Mouse (Mus musculus) right cerebral cortex, postnatal 10 days (tissue): ENCODE data around the gene Anp32e.
"Not testable (repeated sequence)": the region's sequence is repeated elsewhere in the genome, so short reads cannot be mapped to it uniquely, and the experiment has no call there.

Experiments
- DNase-seq, 2 experiments: peaks; one replicate each; pipeline ENCODE4 v3.0.0; 2021; ENCODE audit warnings: low spot score in 2 of 2

Anp32e gene

DNA sequence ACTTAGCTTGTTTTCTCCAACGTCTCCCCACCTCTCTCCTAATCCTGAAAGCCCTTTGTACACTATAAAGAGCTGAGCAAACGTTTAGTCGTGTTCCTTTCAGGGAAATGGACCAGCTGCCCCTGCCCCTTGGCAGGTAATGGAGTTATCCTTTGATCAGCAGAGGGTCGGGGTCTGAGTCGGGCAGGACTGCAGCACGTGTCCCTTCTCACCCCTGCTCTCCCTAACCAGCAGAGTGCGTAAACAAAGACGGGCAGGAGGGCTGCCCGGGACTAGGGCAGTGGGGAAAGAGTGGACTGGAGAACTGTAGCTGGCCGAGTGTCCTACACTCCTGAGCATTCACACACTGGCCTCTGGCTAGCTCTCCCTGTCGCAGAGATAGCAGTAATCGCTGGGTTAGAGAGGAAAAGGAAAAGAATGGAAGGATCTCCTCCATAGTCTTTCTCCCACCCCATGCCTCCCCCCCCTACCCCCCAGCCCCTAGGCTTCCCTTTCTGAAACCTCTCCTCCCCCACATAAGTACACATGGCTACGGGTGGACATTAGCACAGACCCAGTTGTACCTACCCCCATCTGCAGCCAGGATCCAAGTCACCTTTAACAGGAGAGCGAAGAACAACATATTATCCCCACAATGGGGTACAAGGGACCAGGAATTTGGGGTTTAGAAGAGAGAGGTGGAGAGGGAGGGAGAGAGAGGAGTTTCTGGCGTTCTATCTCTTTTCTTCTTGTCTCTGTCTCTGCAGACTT lies 25.1 kb upstream of the Anp32e start:
- no peak for DNase-seq

DNA sequence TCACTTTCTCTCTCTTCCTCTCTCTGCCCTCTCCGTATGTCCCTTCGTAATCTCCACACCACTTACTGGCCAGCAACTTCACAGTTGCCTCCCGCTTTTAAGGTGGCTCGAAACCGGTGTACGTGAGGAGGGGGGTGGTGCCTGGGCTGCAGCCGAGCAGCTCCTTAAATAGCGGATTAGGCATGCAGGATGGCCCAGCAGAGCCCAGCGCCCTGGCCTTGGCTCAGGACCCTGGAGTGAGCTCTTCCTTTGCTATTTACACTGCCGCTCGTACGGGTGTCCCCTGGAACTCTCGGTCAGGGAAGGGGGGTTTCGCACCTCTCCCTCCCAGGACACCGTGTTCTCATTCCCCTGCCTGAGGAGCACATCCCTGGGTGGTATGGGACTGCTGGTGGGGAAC lies 24.5 kb upstream of the Anp32e start, which contains the start of gene Car14:
Gene Car14 (minus strand): TSS at position 124 of the 400 bp plus-strand sequence.
- no peak for DNase-seq

GRCm38 (mm10) chr3:95905146-95905939 lies 23.7 kb upstream of the Anp32e start:
- no peak for DNase-seq

- DNase-seq, result peak in 1 of 2 experiments; percentile 63
These were observed 23.0 kb upstream of the Anp32e start for GRCm38 (mm10) chr3:95905940-95906492.

- peak in 1 of 2 experiments; percentile 56 for DNase-seq
These were observed 22.2 kb upstream of the Anp32e start for GRCm38 (mm10) chr3:95906860-95907259.

DNA sequence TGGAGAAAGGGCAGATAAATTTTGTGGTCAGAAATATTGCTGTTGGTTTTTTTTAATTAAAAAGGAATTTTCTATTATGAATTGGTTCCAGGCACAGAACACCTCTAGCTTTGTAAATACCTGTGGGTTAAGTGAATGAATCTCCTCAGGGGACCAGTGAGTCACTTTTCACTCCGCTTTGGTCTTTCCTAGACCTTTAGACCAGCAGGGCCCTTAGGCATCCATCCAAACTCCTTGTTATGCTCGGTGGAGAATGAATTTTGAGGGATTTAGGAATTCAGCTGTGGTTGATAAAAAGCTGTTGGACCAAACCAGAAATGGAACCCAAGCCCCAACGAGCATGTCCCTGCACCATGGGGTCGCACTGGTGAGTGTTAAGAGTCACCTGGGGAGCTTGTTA lies 21.4 kb upstream of the Anp32e start:
- DNase-seq, result no peak

- no peak for DNase-seq
These were observed 14.3 kb upstream of the Anp32e start for GRCm38 (mm10) chr3:95914706-95915105.

GRCm38 (mm10) chr3:95916760-95917159 lies 12.3 kb upstream of the Anp32e start:
- no peak for DNase-seq

DNA sequence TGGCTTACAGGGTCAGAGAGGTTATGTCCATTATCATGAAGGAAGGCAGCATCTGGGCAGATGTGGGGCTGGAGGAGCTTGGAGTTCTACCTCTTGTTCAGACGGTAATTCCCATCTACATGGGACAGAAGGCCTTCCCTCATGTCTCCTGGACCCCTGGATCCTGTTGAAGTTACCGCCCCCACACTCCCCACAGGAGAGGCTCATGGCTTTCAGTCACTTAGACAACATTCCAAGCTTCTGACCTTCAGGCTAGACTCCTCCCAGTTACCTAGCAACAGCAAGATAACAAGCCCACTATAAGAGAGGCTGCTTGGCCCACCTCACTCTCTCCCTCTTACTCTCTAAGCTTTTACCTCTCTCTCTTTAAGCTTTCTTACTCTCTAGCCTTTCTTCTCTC lies 8.5 kb upstream of the Anp32e start:
- not testable (repeated sequence) for DNase-seq

DNA sequence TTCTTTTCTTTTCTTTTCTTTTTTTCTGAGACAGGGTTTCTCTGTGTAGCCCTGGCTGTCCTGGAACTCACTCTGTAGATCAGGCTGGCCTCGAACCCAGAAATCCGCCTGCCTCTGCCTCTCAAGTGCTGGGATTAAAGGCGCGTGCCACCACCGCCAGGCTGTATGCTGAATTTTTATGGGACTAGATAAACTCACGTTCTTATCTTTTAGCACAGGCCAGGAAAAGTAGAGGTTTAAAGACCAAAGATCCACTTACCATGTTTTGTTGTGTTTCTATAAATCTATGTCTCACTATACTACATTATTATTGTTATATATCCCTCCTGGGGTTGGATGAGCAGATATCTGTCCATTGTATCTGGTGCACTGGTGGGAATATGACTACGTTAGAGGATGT lies 5.6 kb upstream of the Anp32e start:
- not testable (repeated sequence) for DNase-seq

DNA sequence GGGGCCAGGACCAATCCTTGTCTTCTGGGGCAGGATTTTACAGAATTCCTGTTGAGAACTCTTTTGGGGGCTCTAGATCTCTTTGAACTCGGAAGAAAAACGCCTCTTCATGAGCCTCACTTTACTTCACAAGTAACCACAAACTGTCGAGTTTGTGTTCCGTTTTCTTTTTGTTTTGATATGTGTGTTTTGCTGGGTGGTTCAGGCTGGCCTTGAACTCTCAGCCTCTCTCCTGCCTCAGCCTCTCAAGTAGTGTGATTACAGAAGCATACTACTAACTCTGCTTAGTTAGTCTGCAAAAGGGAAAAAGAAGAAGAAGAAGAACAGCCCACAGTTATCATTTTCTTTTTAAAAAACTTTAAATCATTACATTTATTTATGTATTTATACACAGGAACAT lies 4.9 kb upstream of the Anp32e start:
- no peak for DNase-seq

DNA sequence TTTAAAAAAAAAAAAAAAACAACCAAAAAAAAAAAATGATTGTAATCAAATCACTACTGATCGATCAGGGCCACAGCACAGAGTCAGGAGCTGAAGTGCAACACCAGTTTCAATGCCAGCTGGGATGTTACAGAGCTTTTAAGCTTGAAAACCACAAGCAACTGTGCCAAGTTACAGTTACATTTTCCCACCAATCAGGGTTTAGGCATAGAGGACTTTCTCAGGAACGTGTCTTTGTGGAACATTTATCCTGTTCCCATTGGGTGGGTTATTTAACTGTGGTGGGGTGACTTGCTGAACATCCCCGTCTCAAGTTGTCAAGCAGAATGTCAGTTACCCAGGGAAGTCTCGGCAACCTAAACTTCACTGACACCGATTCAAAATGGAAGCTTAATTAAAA lies 4.0 kb upstream of the Anp32e start:
- no peak for DNase-seq

- no peak for DNase-seq
These were observed 787 bp upstream of the Anp32e start for GRCm38 (mm10) chr3:95928261-95928657.

DNA sequence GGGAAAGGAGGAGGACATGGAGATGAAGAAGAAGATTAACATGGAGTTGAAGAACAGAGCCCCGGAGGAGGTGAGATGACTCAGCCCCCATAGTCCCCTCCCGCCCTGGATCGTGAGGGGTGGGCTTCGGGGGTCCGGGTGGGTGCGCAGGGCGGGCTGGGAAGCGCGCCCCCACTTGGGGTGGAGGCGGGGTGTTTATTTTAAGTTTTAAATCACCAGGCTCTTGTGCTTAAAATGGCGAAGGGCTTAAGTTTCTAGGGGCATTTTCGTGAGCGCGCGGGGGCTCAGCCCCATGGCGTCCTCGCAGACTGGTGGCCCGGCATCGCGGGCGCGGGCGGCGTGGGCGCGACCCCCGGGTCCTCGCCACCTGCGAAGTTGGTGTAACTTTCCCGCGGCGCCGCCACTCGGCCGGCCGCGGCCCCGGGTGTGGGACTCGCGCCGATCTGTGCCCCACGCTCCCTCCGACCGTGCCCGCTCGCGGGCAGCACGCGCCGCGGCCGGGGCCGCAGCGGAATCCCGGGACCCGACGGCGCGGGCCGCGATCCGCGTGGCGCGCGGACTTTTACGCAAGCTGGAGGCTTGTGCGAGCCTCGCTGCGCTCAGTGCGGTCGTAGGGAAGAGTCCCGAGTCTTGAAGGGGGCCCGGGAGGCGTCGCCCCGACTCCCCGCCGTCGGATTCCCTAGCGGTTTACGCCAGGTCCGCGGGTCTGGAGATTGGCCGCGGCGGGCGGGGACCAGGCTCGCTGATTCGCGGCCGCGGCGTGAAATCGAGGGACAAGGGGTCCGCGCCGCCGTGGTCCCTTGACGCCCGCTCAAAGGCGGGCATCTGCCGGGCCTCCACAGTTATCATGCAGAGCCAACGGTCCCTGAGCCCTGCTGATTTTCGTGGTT lies 780 bp downstream of the Anp32e start:
- DNase-seq, result peak; percentile 44 to 48

DNA sequence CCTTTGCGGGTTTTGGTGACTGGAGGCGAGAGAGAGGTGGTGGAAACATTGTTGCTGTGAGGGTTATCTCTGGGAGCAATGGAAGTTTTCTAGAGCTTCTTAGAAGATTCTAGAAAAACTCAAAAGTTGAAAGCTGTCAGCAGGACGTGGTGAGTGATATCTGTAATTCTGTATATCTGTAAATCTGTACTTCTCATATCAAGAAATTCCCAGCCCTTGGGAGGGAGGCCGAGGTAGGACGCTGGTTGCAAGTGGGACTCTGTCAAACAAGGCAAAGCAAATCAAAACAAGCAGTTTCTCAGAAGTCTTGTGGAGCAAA lies 1.4 kb downstream of the Anp32e start:
- no peak for DNase-seq

- DNase-seq, result no peak
These were observed 2.4 kb downstream of the Anp32e start for GRCm38 (mm10) chr3:95931471-95931870.

GRCm38 (mm10) chr3:95932157-95932556 lies 3.1 kb downstream of the Anp32e start:
- no peak for DNase-seq

- DNase-seq, result no peak
These were observed 3.5 kb downstream of the Anp32e start for GRCm38 (mm10) chr3:95932566-95932965.

DNA sequence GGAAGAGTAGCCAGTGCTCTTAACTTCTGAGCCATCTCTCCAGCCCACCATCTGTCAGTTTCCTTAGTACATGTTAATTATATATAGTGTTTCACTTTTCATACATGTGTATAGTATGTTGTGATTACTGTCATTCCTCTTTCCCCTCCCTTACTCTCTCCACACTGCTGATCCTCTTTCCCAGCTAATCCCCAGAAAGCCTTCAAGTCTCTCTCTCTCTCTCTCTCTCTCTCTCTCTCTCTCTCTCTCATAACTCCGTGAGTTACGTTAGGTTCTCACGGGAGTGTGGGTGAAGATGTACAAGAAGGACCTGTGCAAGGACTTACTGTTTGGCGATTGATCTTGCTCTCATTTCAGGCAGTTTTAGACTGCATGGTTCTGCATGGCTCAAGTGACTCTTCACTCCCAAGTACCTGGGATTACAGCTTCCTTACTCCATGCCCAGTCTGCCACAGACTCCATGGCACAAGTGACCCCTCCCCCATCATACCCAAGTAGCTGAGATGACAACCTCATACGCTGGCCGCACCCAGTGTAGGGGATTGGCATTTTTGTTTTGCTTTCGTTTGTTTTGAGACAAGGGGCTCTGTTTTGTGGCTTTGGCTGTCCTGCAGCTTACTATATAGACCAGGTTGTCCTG lies 4.2 kb downstream of the Anp32e start:
- no peak for DNase-seq

DNA sequence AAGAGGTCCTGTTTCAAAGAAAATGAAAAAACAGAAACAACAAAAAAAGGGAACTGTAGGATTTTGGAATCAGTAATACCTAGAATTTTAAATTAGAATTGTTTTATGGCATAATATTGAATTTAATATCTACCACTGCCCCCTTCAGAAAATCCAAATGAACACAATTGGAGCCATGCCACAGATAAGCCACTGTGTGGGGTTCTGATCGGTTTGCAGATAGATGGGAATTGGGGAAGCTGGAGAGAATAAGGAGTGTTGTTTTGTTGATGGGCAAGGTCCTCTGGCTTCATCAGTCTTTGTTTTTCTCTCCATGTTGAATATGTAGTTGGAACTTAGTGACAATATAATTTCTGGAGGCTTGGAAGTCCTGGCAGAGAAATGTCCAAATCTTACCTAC lies 5.4 kb downstream of the Anp32e start:
- DNase-seq, result no peak

GRCm38 (mm10) chr3:95938217-95938616 lies 9.2 kb downstream of the Anp32e start:
- DNase-seq, result no peak
